Mouse (Mus musculus) lung, adult 2 months (tissue): ENCODE results near the gene Tfap2a.

Experiments
- CTCF ChIP-seq: fragments of 200-500 bp; IDR thresholded peaks from 2 replicates; pipeline ENCODE4 v1.5.1; 2011; ENCODE audit warnings: mild to moderate bottlenecking, low read length, control low read depth; ENCODE audit not compliant: insufficient read depth
- POLR2A ChIP-seq: fragments of 200-500 bp; IDR thresholded peaks from 2 replicates; pipeline ENCODE4 v1.6.1; 2011; ENCODE audit warnings: low read depth, mild to moderate bottlenecking, control low read depth, low read length, borderline replicate concordance; ENCODE audit errors: extremely low read depth

- no peak for TF ChIP-seq CTCF
- no peak for TF ChIP-seq POLR2A
Observed at GRCm38 (mm10) chr13:40716771-40717716, 21.1 kb downstream of the Tfap2a start.
